Mouse (Mus musculus): ENCODE data around the gene Tmcc2.

GRCm38 (mm10) chr1:132356841-132357240 lies 34.2 kb downstream of the Tmcc2 start:
- TF ChIP-seq GATA1 (IDR thresholded peaks at IDR 0.05; ENCODE audit: borderline replicate concordance, low read length): no peak
- TF ChIP-seq CTCF (IDR thresholded peaks at IDR 0.05; ENCODE audit: low read depth, low read length): no peak
- no peak for TF ChIP-seq TAL1 (conservative IDR thresholded peaks at IDR 0.05; ENCODE audit: low read depth, low read length)
